Mouse (Mus musculus) layer of hippocampus, adult 2 months (tissue): ENCODE results near the gene Entpd8. TPM values are rescaled to one million over a fixed set of nuclear protein-coding genes. Genes with fewer than 3 reads are reported as not detected.
A peak's percentile ranks its signal among the peaks of the same experiment; 100 is the strongest.

Experiments
- DNase-seq, 2 experiments: peaks; one replicate each; pipeline ENCODE4 v3.0.0; 2022; ENCODE audit warnings: low spot score in 2 of 2
- H3K27ac ChIP-seq: fragments of 200-600 bp; 2 replicates; pipeline ENCODE4 v1.8.1; 2022
- H3K4me3 ChIP-seq: fragments of 200-600 bp; 2 replicates; pipeline ENCODE4 v1.8.1; 2022; ENCODE audit warnings: mild to moderate bottlenecking
- CTCF ChIP-seq: fragments of 200-600 bp; conservative IDR thresholded peaks from 2 replicates; pipeline ENCODE4 v1.8.1; 2022; ENCODE audit warnings: antibody characterized with exemption, mild to moderate bottlenecking, moderate library complexity
- total RNA-seq, 2 experiments: library from RNA; stranded (reverse); gene quantifications; 2 replicates each; pipeline ENCODE4 v1.2.3; 2021

Gene Entpd8
- total RNA-seq, 2 experiments from 2014 or later: not detected

- no peak overlapping the region for H3K27ac ChIP-seq
- DNase-seq: no peak
These were observed 10.6 kb upstream of the Entpd8 start for GRCm38 (mm10) chr2:25069537-25069936.

DNA sequence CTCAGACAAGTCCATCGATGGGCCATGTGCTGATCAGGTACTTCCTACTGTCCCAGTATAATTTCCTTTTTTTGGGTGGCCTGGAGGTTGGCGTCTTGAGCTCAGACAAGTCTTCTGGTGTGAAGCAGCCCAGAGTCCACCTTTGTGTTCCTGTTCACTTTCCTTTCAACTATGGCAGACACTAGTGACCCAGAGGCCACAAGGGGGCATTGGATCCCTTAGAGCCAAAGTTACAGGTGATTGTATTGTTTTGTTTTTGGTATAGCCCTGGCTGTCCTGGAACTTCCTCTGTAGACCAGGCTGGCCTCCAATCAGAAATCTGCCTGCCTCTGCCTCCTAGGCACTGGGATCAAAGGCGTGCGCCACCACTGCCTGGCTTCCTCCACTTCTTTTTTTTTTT, 7.7 kb upstream of the Entpd8 start:
- no peak overlapping the region for H3K27ac ChIP-seq
- peak; percentile 22 for TF ChIP-seq CTCF
- DNase-seq: no peak

More at GRCm38 (mm10) chr2:25069537-25069936, 10.6 kb upstream of the Entpd8 start:
- no peak for TF ChIP-seq CTCF
- H3K4me3 ChIP-seq: no peak overlapping the region

DNA sequence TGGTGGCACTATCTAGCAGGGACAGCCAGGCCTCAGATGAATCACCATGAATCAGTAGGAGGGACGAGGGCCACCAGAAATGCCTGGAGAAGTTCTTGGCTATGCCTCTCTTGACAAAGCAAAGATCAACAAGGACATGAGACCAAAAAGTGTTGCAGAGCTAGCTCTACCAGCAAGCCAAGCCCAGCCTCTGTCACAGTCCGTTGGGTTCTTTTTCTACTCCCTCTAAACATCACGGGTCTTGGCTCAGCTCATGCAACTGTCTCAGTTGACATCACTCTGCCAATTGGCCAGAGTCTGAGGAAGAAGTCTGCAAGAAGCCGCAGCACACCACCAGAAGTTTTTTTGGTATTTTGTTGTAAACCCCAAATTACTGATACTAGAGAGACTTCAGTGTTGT, 4.6 kb upstream of the Entpd8 start:
- no peak for TF ChIP-seq CTCF
- Histone ChIP-seq H3K27ac (no peak overlapping the region), H3K4me3 (no peak overlapping the region)
- DNase-seq: no peak

More for the DNA sequence above, 7.7 kb upstream of the Entpd8 start:
- no peak overlapping the region for H3K4me3 ChIP-seq

GRCm38 (mm10) chr2:25078967-25079366, 1.1 kb upstream of the Entpd8 start:
- DNase-seq: no peak
- no peak overlapping the region for H3K27ac ChIP-seq
- no peak for TF ChIP-seq CTCF
- H3K4me3 ChIP-seq: no peak overlapping the region

DNA sequence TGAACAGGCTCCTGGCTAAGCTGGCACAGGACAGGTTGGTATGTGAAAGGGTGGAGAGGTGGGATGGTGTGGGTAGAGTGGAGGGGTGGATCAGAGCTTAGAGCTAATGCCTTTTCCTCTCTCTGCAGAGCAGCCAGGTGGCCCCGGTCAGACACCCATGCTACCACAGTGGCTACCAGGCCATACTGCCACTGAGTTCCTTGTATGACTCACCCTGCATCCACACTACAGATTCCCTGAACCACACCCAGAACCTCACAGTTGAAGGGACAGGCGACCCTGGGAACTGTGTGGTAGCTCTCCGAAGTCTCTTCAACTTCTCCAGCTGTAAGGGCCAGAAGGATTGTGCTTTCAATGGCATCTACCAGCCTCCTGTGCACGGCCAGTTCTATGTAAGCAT, 3.6 kb downstream of the Entpd8 start:
- Histone ChIP-seq H3K27ac (no peak overlapping the region), H3K4me3 (no peak overlapping the region)
- TF ChIP-seq CTCF: no peak
- no peak for DNase-seq

GRCm38 (mm10) chr2:25085571-25085970, 5.5 kb downstream of the Entpd8 start:
- TF ChIP-seq CTCF: no peak
- Histone ChIP-seq H3K4me3 (no peak overlapping the region), H3K27ac (no peak overlapping the region)
- no peak for DNase-seq

DNA sequence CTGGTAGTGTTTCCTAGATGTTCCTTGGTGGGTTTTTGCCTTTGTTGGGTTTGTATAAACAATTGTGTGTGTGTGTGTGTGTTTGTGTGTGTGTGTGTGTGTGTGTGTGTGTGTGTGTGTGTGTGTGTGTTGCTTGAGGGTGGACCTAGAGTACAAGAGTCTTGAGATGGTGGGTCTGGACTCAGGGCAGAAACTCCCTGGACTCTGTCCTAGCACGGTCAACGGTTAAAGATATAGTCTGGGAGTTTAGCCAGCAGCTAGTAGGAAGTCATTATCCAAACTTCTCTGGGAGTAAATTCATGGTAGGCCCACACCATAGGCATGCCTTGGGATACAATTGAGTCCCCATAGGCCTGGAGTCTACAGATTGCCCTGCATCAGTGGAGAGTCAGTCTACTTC, 7.7 kb downstream of the Entpd8 start:
- Histone ChIP-seq H3K4me3 (no peak overlapping the region), H3K27ac (no peak overlapping the region)
- DNase-seq: no peak
- TF ChIP-seq CTCF: no peak

- no peak for TF ChIP-seq CTCF
- Histone ChIP-seq H3K4me3 (no peak overlapping the region), H3K27ac (no peak overlapping the region)
- DNase-seq: no peak
These were observed 8.5 kb downstream of the Entpd8 start for GRCm38 (mm10) chr2:25088636-25089035.

GRCm38 (mm10) chr2:25094785-25095108, 14.6 kb downstream of the Entpd8 start:
- Histone ChIP-seq H3K4me3 (no peak overlapping the region), H3K27ac (no peak overlapping the region)
- DNase-seq: no peak
- no peak for TF ChIP-seq CTCF

GRCm38 (mm10) chr2:25095109-25095850, 15.2 kb downstream of the Entpd8 start, which contains the start of gene Noxa1:
TSS of gene Noxa1 (minus strand) at chr2:25095149.
- Histone ChIP-seq H3K27ac (no peak within 1 kb of the TSS; the same call in 1 of the 2 replicates), H3K4me3 (no peak within 1 kb of the TSS)
- TF ChIP-seq CTCF: no peak; the same call in 1 of the 2 replicates
- no peak for DNase-seq

DNA sequence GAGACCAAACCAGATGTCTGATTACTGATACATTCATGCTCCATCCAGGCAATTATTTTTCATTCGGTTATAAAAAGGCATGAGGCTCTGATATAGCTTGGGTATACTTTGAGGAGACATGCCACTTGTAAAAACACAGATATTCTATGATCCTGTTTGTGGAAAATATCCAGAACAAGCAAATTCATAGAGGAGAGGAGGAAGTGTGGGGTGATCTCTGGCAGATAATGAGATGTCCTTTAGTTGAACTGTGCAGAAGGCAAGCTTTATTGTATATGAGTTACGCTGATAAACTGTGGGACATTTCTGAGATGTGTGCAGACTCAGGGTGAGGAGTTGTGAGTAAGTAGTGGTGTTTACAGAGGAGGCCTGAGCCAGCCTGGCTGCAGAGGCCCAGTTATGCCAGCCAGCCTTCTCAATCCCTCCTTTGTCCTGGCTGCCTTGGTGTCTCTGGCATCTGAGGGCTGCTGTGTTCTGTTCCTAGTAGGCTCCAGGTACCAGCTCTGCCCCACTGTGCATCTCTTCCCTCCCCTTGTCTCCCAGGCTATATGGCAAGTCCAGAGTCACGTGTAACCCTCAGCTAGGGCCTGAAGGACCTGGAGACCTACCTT, 18.0 kb downstream of the Entpd8 start:
- H3K27ac ChIP-seq: peak overlapping the region; percentile 83
- no peak overlapping the region for H3K4me3 ChIP-seq
- no peak for TF ChIP-seq CTCF
- no peak for DNase-seq

GRCm38 (mm10) chr2:25098956-25099355, 18.9 kb downstream of the Entpd8 start:
- peak; percentile 32 to 33 for DNase-seq
- TF ChIP-seq CTCF: peak; percentile 76
- Histone ChIP-seq H3K4me3 (no peak overlapping the region), H3K27ac (peak overlapping the region; percentile 83)

DNA sequence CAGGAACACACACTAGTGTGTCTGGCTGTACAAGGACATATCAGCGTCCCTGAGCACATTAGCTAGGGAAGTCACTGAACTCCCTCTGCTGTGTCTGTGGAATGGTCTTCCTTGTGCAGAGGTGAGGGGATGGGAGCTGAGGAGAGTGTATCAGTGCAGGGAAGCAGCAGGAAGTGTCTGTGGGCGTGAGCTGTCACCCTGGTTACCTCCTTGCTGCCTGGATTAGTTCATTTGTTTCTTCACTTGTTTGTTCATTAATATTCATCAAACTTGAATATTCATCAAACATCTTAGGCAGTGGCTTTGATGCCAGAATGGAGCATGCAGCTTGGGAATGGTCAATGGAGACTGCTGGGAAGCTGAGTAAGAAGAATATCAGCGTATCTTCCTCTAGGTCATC, 19.6 kb downstream of the Entpd8 start:
- Histone ChIP-seq H3K27ac (peak overlapping the region; percentile 83), H3K4me3 (no peak overlapping the region)
- no peak for TF ChIP-seq CTCF
- DNase-seq: no peak

GRCm38 (mm10) chr2:25104122-25104521, 24.0 kb downstream of the Entpd8 start:
- H3K27ac ChIP-seq: no peak overlapping the region
- H3K4me3 ChIP-seq: no peak overlapping the region
- no peak for DNase-seq
- peak; percentile 51 for TF ChIP-seq CTCF
